Mouse (Mus musculus) Muller cell, postnatal 12 days (primary cell): ENCODE data around the gene Agap2.

ENCODE experiments used
- DNase-seq: peaks from one replicate; pipeline ENCODE4 v3.0.0-alpha.2; 2015; ENCODE audit errors: inconsistent ontology term

Agap2 gene

GRCm38 (mm10) chr10:127135118-127135836 is 60.2 kb downstream of the Agap2 start:
- DNase-seq: no peak

GRCm38 (mm10) chr10:127136510-127136909 is 61.4 kb downstream of the Agap2 start:
- no peak for DNase-seq

DNA sequence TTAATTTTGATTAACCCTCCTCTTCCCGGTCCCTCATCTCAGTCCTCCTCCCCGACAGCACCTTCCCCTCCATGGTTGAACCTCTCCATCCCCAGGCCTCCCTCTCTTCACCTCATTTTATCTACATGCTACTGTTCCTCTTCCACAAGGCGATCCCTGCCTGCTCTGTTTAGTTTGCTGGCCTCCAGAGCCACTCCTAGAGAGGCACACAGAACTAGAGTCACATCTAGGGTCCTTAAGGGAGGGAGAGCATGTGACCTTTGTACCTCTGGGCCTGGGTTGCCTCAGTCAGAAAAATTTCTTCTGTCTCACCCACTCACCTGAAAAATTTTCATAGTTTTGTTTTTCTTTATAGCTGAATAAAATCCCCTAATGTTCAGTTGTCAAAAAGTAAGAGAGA is 62.8 kb downstream of the Agap2 start:
- no peak for DNase-seq

DNA sequence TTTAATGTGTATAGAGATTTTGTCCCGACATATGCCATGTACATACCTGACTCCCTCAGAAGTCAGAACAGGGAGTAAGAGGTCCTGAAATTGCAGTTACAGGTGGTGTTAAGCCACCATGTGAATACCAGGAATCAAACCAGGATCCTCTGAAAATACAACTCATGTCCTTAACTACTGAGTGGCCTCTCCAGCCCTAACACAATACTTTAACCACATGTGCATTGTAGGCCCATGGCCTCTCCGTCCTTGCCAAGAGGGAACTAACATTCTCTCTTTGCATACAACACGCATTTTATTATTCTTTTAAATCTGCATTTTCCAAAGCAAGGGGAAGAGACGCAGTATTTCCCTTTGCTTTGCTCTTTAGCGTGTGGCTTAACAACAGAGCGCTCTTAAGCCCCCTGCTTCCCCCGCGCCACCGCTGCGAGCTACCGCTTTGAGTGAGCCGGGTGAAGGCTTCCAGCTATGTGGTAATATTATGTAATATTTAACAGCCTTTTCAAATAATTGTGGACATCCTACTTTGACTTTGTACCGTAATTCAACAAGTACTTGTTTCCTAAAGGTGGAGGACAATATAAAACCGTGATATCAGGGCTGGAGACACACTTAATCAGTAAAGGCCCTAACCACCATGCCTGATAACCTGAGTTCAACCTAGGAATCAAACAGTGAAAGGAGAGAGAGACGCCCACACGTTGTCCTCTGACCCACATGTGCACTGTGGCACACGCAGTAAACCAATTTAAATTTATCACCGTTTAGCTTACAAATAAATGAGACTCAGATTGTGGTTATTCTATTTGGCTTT is 63.5 kb downstream of the Agap2 start:
- DNase-seq: no peak

- DNase-seq: no peak
These were observed 65.9 kb downstream of the Agap2 start for GRCm38 (mm10) chr10:127140971-127141370.

GRCm38 (mm10) chr10:127141500-127141899 is 66.4 kb downstream of the Agap2 start:
- no peak for DNase-seq
